In the genomic region with DNA sequence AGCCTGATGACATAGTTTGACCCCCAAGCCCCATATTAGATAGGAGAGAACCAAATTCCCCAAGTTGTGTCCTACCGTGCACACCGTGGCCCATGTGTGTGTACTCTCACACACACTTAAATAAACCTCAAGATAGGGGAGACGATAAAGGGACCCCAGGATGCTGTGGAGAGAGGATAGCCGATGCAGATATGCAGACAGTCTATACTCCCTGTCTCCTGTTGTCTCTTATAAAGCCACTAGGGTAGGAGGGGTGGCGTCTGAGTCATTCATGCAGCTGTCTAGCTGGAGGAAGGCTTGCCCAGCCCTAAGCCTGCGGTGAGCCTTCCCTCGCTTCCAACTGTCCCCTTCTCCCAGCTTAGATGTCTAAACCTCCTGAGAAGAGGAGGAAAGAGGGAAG, we compare ENCODE assay signal across 15 mouse cellular contexts. TPM values are rescaled to one million over a fixed set of nuclear protein-coding genes. Genes with fewer than 3 reads are reported as not detected.
DNase-seq lines count a peak whose midpoint lies in the region; ATAC-seq lines count a peak whose summit lies in the region.
"Had no signal": no experiment of that assay in that cellular context is flagged by ENCODE, and none has a peak within 500 bp of the region (broad histone marks: within the 10 kb centered on the region; RNA-seq: fewer than 3 reads in every experiment).

No protein-coding gene starts in this region.

- 79% methylated on average over 7 of the region's 7 CpGs for WGBS in heart, embryonic 12.5 days
- 77% methylated on average over 7 of the region's 7 CpGs for WGBS in neural tube, embryonic 11.5 days
- 49% methylated on average over 7 of the region's 7 CpGs for WGBS in liver, embryonic 12.5 days (ENCODE audit: insufficient replicate concordance)

- DNase-seq in heart, postnatal 4 days, result no peak
- DNase-seq in neural tube, embryonic 11.5 days (ENCODE audit: low spot score), result peak; percentile 5
- DNase-seq in neural tube, embryonic 10.5 days (ENCODE audit: extremely low spot score, low spot score), result no peak
- no peak for DNase-seq in layer of hippocampus, adult 8-10 months (ENCODE audit: low spot score in 2 of 2)
- no peak for DNase-seq in embryo, embryonic 10 days (ENCODE audit: low spot score)
- DNase-seq in kidney, postnatal 10 days, result no peak
- DNase-seq: thymus, postnatal 36 days had no signal

- ATAC-seq in heart, embryonic 12.5 days (ENCODE audit: insufficient number of reproducible peaks, low FRiP score), result no peak
- ATAC-seq in neural tube, embryonic 11.5 days (ENCODE audit: insufficient read depth, low FRiP score, low TSS enrichment), result no peak
- ATAC-seq in liver, embryonic 12.5 days, result no peak
- ATAC-seq: activated CD4-positive, CD25-positive, alpha-beta regulatory T cell, adult 4 months; forebrain, embryonic 15.5 days; midbrain, embryonic 13.5 days had no signal

- no peak overlapping the region for H3K9ac ChIP-seq in heart, embryonic 12.5 days
- no peak overlapping the region for H3K9ac ChIP-seq in neural tube, embryonic 11.5 days (ENCODE audit: low read length)
- peak overlapping the region; percentile 98 for H3K9ac ChIP-seq in liver, embryonic 12.5 days
- H3K9ac ChIP-seq: forebrain, embryonic 15.5 days; limb, embryonic 12.5 days; midbrain, embryonic 13.5 days had no signal

- 0 out of 2 replicates have a peak overlapping the region, but pooled peaks have one; percentile 87 for H3K4me2 ChIP-seq in heart, embryonic 12.5 days
- H3K4me2 ChIP-seq in neural tube, embryonic 11.5 days (ENCODE audit: low read depth), result no peak overlapping the region
- H3K4me2 ChIP-seq in liver, embryonic 12.5 days, result peak overlapping the region; percentile 89
- H3K4me2 ChIP-seq: forebrain, embryonic 15.5 days; midbrain, embryonic 13.5 days had no signal

- no peak overlapping the region for H3K27ac ChIP-seq in heart, embryonic 12.5 days (ENCODE audit: poor library complexity, severe bottlenecking)
- no peak overlapping the region for H3K27ac ChIP-seq in neural tube, embryonic 11.5 days (ENCODE audit: low read depth, low read length)
- H3K27ac ChIP-seq in liver, embryonic 12.5 days, result peak overlapping the region; percentile 95
- H3K27ac ChIP-seq: forebrain, embryonic 15.5 days; limb, embryonic 12.5 days; midbrain, embryonic 13.5 days had no signal

- H3K36me3 ChIP-seq in heart, embryonic 12.5 days, result 0 out of 2 replicates have a peak, but pooled peaks cover 4% of the 10 kb centered on the region
- H3K36me3 ChIP-seq in neural tube, embryonic 11.5 days (ENCODE audit: control insufficient read depth, insufficient read depth, low read length), result no peaks in the 10 kb centered on the region
- H3K36me3 ChIP-seq in liver, embryonic 12.5 days, result peaks cover 52% of the 10 kb centered on the region
- H3K36me3 ChIP-seq: forebrain, embryonic 15.5 days; limb, embryonic 12.5 days; midbrain, embryonic 13.5 days had no signal

- H3K4me3 ChIP-seq in heart, embryonic 12.5 days, result no peak overlapping the region
- H3K4me3 ChIP-seq in neural tube, embryonic 11.5 days (ENCODE audit: low read depth, low read length), result no peak overlapping the region
- peak overlapping the region; percentile 97 for H3K4me3 ChIP-seq in liver, embryonic 12.5 days
- H3K4me3 ChIP-seq: forebrain, embryonic 15.5 days; limb, embryonic 12.5 days; midbrain, embryonic 13.5 days had no signal

- H3K27me3 ChIP-seq in heart, embryonic 12.5 days (replicated peaks), result no peaks in the 10 kb centered on the region
- H3K27me3 ChIP-seq in neural tube, embryonic 11.5 days (ENCODE audit: control insufficient read depth, insufficient read depth, low read length), result peaks cover 20% of the 10 kb centered on the region
- H3K27me3 ChIP-seq in liver, embryonic 12.5 days (replicated peaks), result no peaks in the 10 kb centered on the region
- H3K27me3 ChIP-seq: forebrain, embryonic 15.5 days had no signal

- peaks cover 61% of the 10 kb centered on the region for H3K4me1 ChIP-seq in heart, embryonic 12.5 days (replicated peaks)
- H3K4me1 ChIP-seq in neural tube, embryonic 11.5 days (ENCODE audit: control insufficient read depth, insufficient read depth, low read length), result no peaks in the 10 kb centered on the region
- peaks cover 87% of the 10 kb centered on the region for H3K4me1 ChIP-seq in liver, embryonic 12.5 days

- H3K9me3 ChIP-seq in heart, embryonic 12.5 days (replicated peaks), result no peaks in the 10 kb centered on the region
- H3K9me3 ChIP-seq in neural tube, embryonic 11.5 days (ENCODE audit: control insufficient read depth, low read length), result no peaks in the 10 kb centered on the region
- no peaks in the 10 kb centered on the region for H3K9me3 ChIP-seq in liver, embryonic 12.5 days (replicated peaks)
- H3K9me3 ChIP-seq: forebrain, embryonic 15.5 days; limb, embryonic 12.5 days; midbrain, embryonic 13.5 days had no signal

RNA-seq across cellular contexts. Expression of a gene that starts 9.7 kb away (rescaled TPM):
- 108 and 113 TPM in 2 replicates for polyA plus RNA-seq in heart, embryonic 12.5 days (2016; fragmentation: Nextera tagmentation; extraction: Ambion mirVana)
- 100 to 1,000 TPM; 178 to 181 TPM for total RNA-seq in heart, postnatal 4 days (2021)
- 16.1 and 17.4 TPM in 2 replicates for polyA plus RNA-seq in neural tube, embryonic 11.5 days (2014; fragmentation: Nextera tagmentation; extraction: Ambion mirVana)
- polyA plus RNA-seq in liver, embryonic 12.5 days (2016; fragmentation: Nextera tagmentation; extraction: Ambion mirVana), result 189 TPM in 2 replicates
- total RNA-seq in layer of hippocampus, adult 8-10 months (2022), result 10 to 100 TPM; 38.0 to 45.6 (median 40.2) TPM

RNA-seq across cellular contexts. Expression of a gene that starts 32.1 kb away (rescaled TPM):
- 11.8 and 13.9 TPM in 2 replicates for polyA plus RNA-seq in heart, embryonic 12.5 days (2016; fragmentation: Nextera tagmentation; extraction: Ambion mirVana)
- 10 to 100 TPM; 11.7 TPM for total RNA-seq in heart, postnatal 4 days (2021)
- 42.0 and 43.6 TPM in 2 replicates for polyA plus RNA-seq in neural tube, embryonic 11.5 days (2014; fragmentation: Nextera tagmentation; extraction: Ambion mirVana)
- 2.8 and 3.1 TPM in 2 replicates for polyA plus RNA-seq in liver, embryonic 12.5 days (2016; fragmentation: Nextera tagmentation; extraction: Ambion mirVana)
- 1 to 10 TPM; 2.4 to 2.8 (median 2.6) TPM for total RNA-seq in layer of hippocampus, adult 8-10 months (2022)

RNA-seq across cellular contexts. Expression of a gene that starts 39.1 kb away (rescaled TPM):
- polyA plus RNA-seq in heart, embryonic 12.5 days (2016; fragmentation: Nextera tagmentation; extraction: Ambion mirVana), result 0.92 and 1.3 TPM in 2 replicates
- total RNA-seq in heart, postnatal 4 days (2021), result 1 to 10 TPM; 1.5 to 1.7 TPM
- polyA plus RNA-seq in neural tube, embryonic 11.5 days (2014; fragmentation: Nextera tagmentation; extraction: Ambion mirVana), result 5.8 and 6.1 TPM in 2 replicates
- polyA plus RNA-seq in liver, embryonic 12.5 days (2016; fragmentation: Nextera tagmentation; extraction: Ambion mirVana), result 14.4 and 17.6 TPM in 2 replicates
- 10 to 100 TPM; 43.0 to 52.1 (median 50.8) TPM for total RNA-seq in layer of hippocampus, adult 8-10 months (2022)

RNA-seq across cellular contexts. Expression of a gene that starts 48.0 kb away (rescaled TPM):
- polyA plus RNA-seq in heart, embryonic 12.5 days (2016; fragmentation: Nextera tagmentation; extraction: Ambion mirVana), result 0.55 TPM in 1 of 2 replicates, not detected in the other
- total RNA-seq in heart, postnatal 4 days (2021), result not detected
- 0.70 and 0.78 TPM in 2 replicates for polyA plus RNA-seq in neural tube, embryonic 11.5 days (2014; fragmentation: Nextera tagmentation; extraction: Ambion mirVana)
- 0.70 TPM in 1 of 2 replicates, not detected in the other for polyA plus RNA-seq in liver, embryonic 12.5 days (2016; fragmentation: Nextera tagmentation; extraction: Ambion mirVana)
- total RNA-seq in layer of hippocampus, adult 8-10 months (2022), result 1 to 10 TPM in 1 of 4 experiments, not detected in 3; 1.5 TPM
- total RNA-seq: common myeloid progenitor, adult 5-6 weeks; heart, adult 8-10 months had no signal
- polyA plus RNA-seq: activated CD4-positive, CD25-positive, alpha-beta regulatory T cell, adult 4 months; midbrain, embryonic 13.5 days had no signal

RNA-seq across cellular contexts. Expression of a gene that starts 52.8 kb away (rescaled TPM):
- polyA plus RNA-seq in heart, embryonic 12.5 days (2016; fragmentation: Nextera tagmentation; extraction: Ambion mirVana), result 108 and 114 TPM in 2 replicates
- 10 to 100 TPM; 81.9 to 89.1 TPM for total RNA-seq in heart, postnatal 4 days (2021)
- polyA plus RNA-seq in neural tube, embryonic 11.5 days (2014; fragmentation: Nextera tagmentation; extraction: Ambion mirVana), result 82.1 and 98.4 TPM in 2 replicates
- 101 and 102 TPM in 2 replicates for polyA plus RNA-seq in liver, embryonic 12.5 days (2016; fragmentation: Nextera tagmentation; extraction: Ambion mirVana)
- total RNA-seq in layer of hippocampus, adult 8-10 months (2022), result 100 to 1,000 TPM in 3 of 4 experiments, 10 to 100 TPM in 1; 89.2 to 111 (median 106) TPM
